Mouse (Mus musculus) CD4-positive, CD25-positive, alpha-beta regulatory T cell, adult 2 months (primary cell): ENCODE measurements around the gene Slc25a51.

Experiments
- DNase-seq: peaks from one replicate; pipeline ENCODE4 v3.0.0-alpha.2; 2012; ENCODE audit warnings: low read depth, low spot score

The Slc25a51 gene

DNA sequence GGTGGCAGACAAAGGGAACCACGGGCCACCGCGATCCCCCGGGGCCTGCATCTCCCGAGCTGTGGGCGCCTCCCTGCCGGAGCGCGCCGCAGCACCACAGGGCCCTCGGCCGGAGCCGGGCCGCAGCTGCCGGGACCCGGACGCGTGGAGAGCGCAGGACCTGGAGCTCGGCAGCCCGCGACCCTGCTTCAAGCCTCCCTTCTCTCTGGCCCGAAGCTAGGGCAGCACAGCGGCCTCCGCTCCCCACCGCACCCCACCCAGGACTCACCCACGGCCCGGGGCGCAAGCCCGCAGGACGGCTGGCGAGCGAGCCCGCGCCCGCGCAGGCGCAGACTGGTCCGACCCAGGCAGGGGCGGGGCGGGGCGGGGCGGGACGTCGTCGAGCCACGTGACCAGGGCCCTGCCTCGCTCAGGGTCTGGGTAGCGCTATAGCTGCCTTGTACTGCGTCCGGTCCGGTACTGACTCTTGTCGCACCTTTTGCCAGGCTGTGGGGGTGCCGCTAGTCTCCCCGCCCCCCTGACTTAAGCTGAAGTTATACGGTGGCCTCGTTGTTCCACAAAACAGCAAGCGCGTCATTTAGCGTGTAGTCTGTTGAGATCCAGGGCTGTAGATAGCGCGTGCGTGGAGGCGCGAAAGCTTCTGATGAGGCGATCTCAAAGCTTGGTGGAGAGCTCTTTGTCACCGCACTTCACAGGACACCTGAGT, at the start of gene Slc25a51:
Gene Slc25a51, minus strand, starts transcription at position 340 of the 706 bp plus-strand sequence.
- peak; percentile 97 for DNase-seq

DNA sequence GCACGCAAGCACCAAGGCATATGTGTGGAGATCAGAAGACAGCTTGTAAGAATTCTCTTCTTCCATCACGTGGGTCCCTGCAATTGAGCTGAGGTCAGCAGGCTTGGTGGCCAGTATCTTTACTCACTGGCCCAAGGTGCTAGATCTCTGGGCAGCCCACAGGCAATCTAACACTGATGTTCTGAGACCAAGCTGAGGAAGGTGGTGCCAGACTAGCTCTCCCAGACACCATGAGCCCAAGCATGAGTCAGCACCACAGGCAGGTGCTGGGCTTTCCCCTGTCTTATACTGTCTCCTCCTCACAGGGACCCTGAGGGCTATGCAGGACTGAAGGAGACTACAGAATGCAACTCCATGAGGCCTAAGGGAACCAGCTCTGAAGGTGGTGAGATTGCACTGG, 49.0 kb upstream of the Slc25a51 start:
- no peak for DNase-seq

DNA sequence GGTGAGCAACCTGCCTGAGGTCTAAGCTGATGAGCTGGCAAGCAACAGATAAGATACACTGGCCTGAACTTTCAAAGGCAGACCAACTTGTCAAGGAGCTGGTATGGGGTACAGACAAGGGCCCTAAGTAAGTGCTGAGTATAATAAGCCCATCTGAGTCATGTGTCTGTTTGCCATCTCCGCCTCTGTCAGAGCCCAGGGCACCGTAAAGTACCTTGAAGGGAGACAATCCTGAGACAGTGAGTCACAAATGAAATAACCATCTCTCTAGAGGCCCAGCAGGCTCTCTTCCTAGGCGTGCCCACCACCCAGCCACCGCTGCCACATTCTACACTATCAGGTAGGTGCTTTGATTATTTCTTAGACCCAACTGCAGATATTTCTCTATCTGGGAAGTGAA, 46.4 kb upstream of the Slc25a51 start:
- DNase-seq = no peak

DNA sequence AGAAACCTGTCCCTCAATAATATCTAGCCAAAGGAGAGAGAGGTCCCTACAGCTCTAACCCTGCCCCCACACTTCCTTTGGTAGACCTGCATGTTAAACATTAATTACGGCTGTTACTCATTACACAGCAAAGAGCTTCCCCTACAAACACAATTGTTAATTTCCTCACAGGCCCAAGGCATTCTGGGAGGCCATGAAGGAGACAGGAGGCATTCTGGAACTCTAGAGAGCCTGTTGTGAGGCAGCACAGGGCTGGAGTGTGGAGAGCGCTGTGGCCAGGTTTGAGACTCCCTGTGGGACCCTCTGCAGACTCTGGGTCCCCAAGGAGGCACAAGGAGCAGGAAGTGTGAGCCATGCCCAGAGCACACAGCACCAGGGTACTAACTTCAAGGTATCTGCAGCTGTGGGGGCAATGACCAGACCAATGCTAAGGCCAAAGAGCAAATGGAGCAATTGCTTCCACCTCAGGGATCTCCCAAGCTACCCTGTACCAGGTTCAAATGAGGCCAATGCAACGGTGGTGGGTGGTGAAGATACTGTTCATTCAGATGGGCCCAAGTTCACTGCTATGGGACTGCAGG, 44.8 kb upstream of the Slc25a51 start:
- DNase-seq = no peak

DNA sequence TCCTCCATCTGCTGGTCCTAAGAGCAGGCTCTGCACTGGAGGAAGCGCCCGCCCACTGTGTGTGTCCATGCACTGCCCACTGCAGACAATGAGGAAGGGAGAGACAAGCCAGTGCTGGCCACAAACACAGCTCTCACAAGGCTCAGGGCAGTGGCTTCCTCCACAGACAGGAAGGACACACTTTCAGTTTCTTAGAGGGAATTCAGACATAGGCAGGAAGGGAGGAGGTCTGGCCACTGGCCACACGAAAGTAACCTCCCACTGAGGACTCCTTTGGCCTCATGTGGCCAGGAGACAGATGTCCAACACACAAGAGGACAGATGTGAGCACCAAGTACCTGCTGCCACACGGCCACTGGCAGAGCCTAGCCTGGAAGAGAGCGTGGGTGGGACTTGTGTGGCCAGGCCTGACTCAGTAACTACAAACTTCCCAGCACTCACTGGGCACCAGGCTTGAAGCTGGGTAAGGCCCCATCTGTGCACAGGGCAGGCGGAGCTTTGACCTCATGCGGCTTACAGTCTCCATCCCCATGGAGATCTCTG, 44.1 kb upstream of the Slc25a51 start:
- no peak for DNase-seq

DNA sequence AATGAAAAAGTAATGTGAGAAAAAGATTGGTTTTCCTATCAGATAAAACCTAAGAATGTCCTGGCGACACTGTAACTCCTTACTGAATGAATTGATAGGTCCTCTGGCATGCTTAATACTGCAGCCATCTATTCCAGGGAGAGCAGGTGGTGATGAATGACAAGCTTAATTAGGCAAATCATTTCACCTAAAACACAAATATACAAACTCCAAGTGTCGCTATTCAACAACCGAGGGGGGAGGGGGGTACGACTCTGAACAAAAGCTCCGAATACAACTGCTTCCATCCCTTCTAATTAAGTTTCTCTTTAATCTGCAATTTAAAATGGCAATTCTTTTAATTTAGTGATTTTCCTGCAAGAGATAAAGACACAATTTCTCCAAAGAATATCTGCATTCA, 40.4 kb upstream of the Slc25a51 start:
- DNase-seq = no peak

DNA sequence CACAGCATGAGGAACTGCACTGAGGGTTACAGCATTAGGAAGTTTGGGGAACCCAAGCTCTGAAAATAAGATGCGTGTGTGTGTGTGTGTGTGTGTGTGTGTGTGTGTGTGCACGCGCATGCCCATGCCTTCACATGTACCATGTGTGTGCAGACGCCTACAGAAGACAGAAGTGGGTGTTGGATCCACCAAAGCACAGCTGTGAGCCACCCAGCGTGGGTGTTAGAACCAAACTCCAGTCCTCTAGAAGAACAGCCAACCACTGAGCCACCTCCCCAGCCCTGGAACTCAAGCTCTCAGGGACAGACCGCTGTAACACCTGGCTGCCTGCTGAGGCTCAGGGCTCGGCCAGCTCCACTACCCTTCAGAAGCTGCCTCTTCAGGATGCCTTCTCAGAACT, 39.9 kb upstream of the Slc25a51 start:
- no peak for DNase-seq

DNA sequence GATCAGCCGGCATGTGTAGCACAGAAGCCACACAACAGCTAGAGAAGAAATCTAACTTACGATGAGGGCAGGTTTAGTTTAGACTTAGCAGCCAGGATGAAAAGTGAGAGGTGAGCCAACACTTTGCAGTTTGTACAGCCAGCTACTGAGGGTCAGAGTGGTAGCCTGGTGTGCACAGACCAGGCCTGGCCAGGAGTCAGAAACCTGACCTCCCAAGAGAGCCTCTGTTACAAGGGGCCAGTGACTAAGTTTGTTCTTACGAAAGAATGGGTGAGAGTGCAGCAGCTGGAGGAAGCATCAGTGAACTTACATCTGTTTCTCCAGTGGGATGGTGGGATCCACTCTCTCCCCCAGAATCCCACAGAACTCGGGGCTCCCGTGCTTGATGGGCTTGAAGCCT, 38.6 kb upstream of the Slc25a51 start:
- no peak for DNase-seq

DNA sequence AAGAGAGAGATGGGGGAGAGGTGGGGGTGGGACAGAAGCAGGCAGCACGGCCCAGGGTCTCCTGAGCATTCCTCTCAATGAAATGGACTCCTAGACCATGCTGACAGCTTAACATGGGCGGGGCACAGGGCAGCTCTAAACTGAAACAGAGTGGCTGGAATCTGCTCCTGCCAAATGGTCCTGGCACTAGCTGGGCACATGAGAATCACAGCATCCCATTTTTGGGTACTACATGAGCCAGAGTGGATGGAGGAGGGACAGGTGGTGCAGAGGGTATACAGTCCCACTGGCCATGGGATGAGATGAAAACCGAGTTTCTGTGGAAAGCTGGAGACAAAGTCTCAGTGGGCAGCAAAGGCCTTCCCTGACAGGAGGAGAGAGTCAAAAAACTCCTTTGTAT, 36.7 kb upstream of the Slc25a51 start:
- no peak for DNase-seq

DNA sequence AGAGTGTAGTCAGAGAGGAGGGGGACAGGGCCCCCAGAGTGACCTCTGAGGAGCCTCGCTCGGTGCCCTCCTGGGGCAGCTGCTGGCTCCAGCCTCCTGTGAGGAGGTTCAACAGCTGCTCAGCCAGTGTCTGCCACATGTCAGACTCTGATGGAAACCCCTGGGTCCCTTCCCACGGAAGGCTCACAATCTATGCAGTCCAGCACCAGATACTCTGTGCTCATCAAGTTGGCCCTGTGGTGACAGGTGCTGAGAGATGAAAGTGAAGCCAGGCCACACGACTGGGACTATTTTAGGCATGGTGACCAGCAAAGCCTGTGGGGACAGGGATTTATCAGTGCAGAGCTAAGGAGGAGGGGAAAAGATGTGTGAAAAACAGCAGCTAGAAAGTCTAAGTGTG, 36.2 kb upstream of the Slc25a51 start:
- no peak for DNase-seq

DNA sequence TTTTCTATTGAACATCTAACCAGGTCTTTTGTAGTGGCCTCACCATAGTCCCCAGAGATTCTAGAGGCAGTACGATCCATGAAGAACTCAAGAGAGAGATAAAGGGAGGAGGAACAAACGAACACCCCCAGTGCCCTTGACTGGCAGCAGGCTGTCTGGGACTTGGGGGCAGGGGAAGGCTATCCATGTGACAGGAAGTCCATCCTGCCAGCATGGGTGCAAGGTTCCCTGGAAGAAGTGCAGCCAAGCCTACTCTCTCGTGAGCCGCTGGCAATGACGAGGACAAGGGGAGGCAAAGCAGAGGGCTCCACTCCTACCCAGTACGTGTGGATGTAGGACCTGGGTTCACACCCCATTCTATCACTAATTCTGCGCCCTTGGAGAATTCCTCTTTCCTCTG, 35.1 kb upstream of the Slc25a51 start:
- no peak for DNase-seq

DNA sequence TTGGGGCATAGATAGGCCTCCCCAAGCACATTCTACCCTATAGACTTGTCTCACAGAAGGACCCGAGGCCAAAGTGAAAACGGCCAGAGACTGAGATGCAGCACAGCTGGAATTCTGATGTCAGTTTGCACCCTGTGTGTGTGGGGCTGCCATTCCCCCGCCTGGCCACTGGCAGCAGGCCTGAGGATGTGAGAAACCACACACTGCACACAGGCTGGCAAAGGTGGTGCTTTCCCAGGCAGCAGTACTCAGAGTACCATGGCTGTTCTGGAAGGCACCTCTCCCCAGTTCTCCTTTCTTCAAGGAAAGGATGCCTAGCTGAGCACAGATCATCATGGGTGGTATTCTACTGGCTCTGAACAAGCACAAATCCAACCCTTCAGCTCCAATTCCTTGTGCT, 33.7 kb upstream of the Slc25a51 start:
- no peak for DNase-seq

DNA sequence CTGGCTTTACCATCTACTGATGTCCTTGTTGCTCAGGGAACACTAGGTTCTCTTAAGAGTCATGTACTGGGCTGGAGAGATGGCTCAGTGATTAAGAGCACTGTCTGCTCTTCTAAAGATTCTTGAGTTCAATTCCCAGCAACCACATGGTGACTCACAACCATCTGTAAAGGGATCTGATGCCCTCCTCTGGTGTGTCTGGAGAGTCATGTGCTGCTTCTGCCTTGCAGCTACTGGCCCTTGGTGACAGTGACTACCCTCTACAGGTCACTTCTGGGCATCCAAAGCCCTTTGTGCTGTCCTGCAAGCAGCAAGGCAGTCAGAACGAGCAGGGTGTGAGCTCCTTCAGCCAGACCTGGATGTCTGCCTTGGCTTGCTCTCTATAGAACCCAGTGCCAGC, 33.2 kb upstream of the Slc25a51 start:
- no peak for DNase-seq

DNA sequence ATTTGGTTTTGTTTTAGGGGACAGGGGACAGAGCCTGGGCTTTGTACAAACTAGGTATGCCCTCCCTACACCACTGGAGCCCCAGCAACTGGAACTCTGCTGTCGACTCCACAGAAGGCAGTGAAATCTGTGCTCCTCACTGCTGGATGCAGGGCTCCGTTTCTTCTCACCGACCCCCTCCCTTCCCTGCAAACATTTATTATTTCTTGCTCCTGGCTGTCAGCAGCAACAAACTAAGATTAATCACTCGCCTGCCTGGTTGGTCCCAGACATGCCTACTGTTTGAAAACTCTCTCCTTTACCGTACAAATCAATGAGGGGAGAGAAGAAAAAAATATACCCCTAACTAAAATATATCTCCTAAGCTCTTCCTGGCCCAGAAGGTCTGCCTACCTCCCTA, 30.7 kb upstream of the Slc25a51 start:
- DNase-seq = no peak

DNA sequence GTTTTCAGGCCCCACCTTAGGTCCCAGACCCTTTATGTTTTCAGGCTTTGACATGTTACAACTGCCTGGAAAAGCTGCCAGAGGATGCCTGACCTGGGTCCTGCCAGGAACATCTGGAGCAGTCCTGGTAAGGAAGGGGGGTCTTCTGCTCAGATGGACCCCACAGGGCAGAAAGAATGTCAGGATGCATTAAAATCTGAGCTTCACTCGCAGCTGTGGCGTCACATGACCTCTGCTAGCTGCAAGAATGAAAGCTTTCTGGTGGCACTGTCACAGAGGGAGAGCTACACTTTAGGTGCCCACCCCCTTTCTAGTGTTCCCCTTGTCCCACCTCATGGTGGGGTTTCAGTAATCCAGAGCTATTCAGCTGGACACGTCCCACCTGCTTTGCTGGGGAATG, 28.4 kb upstream of the Slc25a51 start:
- no peak for DNase-seq

DNA sequence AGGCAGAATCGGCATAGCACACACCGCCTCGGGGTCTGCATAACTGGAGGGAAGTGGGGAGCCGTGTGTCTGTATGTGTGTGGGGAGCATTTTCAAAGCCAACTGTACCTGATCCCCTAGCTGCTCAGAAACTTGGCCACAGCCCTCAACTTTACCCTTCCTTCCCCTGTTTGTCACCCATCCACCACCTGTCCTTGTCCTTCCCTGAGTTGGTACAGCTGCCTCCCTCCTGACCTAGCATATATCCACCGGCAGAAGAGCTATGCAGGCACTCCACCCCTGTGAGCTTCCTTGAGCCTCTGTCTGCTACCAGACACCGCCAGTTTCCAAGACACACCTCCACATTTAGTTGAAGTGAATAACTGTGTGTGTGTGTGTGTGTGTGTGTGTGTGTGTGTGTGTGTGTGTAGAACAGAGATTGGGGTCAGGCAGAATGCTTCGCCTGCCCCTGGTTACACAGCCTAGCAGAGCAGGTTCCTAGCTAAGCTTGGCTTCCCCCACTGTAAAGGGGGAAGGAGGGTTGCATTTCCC, 27.9 kb upstream of the Slc25a51 start:
- no peak for DNase-seq

DNA sequence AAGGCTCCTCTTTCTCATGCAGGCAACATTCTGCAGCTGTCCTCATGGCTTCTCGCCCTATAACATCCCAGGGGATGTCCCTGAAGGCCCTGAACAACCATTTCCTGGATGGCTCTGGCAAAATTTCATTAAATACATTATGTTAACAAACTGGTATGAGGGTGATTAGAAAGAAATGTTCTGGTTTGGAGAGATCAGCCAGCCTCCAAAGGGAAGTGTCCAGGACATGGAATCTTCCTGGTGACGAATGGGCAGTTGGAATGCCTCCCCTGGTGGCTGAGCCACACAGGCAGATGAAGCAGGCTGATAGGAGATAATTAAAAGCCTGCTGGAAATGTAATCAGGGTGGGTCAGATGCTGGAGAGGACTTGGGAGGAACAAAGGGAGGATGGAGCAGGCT, 27.3 kb upstream of the Slc25a51 start:
- no peak for DNase-seq

DNA sequence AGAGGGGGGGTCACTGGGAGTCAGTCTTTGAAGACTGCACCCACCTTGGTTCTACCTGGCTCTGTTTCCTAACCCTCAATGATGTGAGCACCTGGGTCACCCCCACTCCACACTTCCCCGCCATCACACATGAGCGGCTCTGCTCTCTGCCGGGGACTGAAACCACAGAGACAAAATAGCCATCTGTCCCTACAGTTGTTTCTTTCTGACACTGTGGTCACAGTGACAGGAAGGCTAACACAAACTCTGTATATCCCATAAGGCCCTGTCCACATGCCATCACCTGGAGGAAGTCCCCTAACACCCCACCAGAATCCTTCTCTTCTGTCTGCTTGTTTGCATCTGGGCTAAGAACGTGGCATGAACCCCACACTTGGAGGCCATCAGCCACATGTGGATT, 26.1 kb upstream of the Slc25a51 start:
- no peak for DNase-seq

DNA sequence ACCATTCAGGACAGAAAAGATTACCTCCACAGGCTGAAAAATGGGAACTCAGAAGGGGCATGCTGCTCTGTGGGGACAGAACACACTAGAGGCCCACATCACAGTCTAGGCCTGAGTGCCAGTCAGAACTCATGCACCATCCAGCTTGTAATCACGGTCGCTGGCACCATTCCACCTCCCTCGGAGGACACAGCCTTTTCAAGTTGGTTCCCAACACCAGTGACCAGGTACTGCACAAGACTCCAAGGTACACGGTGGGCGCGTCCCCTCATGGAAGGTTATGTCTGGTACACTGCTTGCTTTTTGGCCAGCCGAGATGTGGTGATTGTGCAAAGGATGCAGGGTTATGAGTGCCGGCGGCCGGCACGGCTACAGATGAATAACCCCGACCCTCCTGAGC, 25.5 kb upstream of the Slc25a51 start:
- DNase-seq = no peak

DNA sequence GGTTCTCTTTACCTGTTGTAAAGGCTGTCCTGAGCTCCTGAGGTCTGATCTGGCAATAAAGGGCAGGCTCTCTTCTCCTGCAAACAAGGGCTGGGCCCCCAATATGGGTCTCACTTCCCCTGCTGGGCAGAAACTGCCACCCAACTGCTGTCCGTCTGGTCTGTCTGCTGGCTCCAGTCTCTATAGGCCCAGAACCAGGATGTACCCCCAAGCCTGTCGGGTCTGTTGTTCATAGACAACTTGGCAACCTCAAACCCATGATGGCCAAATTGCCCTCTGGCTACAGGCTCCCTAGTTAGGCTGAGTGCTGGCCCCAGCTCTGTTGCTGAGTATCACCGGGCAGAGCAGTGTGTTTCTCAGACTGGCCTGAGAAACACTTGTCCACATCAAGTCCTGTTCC, 23.2 kb upstream of the Slc25a51 start:
- no peak for DNase-seq

DNA sequence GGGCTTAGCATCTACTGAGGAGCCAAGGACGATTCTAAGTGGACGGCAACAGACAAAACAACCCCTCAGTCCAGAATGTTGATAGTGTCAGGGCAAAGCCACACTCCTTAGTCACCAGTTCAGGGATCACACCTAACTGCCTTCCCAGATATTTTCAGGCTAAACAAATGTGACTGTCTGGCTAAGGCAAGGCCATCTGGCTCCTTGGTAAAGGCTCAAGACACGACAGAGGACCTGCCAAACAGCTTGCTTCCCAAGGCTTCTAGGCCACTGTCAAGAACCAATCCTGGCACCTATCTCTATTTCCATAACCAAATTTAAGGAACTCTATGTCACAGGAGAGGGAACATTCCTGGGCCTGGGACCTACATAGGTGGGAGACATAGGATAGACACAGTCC, 22.8 kb upstream of the Slc25a51 start:
- DNase-seq = no peak

DNA sequence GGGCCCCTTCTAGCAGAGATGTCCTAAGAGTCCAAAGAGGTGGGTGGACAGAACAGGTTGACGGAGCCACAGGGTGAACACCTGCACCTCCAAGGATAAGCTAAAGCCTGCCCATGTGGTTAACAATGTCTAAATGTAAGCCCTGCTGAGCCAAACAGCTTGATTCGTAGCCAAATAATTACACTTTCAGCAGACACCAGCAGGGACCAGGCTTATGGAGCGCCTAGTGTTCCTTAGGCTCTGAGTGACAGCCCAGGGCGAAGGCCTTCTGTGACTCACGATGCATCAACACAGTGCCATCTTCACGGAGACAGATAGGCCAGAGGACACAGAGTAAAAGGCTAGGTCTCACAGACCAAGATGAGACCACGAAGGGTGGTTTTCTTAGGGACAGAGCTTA, 20.9 kb upstream of the Slc25a51 start:
- DNase-seq = no peak

DNA sequence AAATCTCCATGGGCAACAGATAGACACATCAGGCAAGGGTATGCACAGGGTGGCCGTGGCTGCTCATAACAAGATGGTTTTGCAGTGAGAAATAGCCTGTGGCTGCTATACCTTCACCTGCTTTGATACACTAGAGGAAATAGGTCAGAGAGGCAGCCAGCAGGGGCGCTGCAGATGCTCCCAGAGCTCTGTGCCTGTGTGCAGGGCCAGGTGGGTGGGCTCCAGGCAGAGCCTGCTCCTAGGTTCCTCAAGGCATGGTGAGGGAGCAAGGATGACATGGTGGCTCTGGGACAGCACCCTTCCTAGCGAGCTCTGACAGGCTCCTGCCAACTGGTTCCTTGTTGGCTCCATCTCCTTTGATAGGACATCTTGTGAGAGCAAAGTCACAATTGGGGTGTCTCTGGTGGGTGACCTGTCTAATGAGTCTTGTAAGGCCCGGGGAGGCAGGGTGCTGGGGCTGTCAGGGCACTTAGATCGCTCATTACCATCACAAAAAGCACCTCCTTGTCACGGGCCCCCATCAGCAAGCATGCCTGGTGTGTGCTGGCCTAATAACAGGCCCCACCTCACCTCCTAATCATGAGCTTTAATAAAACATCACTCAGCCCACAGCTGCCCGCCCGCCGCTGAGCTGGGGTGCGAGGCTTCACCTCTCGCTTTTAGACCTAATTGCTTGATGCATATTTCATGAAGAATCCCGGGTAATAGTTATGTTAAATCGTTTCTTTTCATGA, 18.3 kb upstream of the Slc25a51 start:
- DNase-seq = no peak
